Mouse (Mus musculus): ENCODE data around the gene Ormdl3. TPM values are rescaled to one million over a fixed set of nuclear protein-coding genes. Genes with fewer than 3 reads are reported as not detected.

Gene Ormdl3
- total and polyA plus RNA-seq, 3 experiments, result 40.2 to 61.2 (median 40.9) TPM

DNA sequence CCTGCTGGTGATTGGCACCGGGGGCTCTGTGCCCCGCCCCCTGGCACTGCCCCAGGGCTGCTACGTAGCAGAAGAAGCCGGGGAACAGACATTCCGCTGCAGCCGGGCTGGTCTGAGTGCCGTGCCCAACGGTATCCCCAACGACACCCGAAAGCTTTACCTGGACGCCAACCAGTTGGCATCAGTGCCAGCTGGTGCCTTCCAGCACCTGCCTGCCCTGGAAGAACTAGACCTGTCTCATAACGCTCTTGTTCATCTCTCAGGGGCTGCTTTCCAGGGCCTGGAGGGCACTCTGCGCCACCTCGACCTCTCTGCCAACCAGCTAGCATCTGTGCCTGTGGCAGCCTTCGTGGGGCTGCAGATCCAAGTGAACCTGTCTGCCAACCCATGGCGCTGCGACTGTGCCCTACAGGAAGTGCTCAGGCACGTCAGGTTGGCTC lies 11.7 kb upstream of the Ormdl3 start:
- no peak for DNase-seq
- Histone ChIP-seq H3K79me2 (replicated peaks; ENCODE audit: control insufficient read depth, insufficient read depth, low read length) (no peaks in the 10 kb centered on the region), H3K27me3 (ENCODE audit: control insufficient read depth, insufficient read depth, low read length) (no peaks in the 10 kb centered on the region), H3K27ac (no peak overlapping the region), H3K9ac (ENCODE audit: low read depth, low read length) (no peak overlapping the region), H3K36me3 (ENCODE audit: control insufficient read depth, insufficient read depth, low read length) (no peaks in the 10 kb centered on the region), H3K4me3 (no peak overlapping the region), H3K4me1 (ENCODE audit: control insufficient read depth, insufficient read depth, low read length) (no peaks in the 10 kb centered on the region)
- intact Hi-C loops (cut with DNase I), result loop anchor here (5.0 kb wide), 1 partner anchor 257 kb away; no protein-coding TSS in a partner anchor
- TF ChIP-seq CTCF (IDR thresholded peaks at IDR 0.05) (no peak), EP300 (IDR thresholded peaks at IDR 0.05; ENCODE audit: insufficient read depth, low read depth, low read length) (no peak), POLR2A (IDR thresholded peaks at IDR 0.05; ENCODE audit: insufficient read depth, low read depth, low read length) (no peak)
- 42% methylated on average over 18 of the region's 18 CpGs for WGBS

DNA sequence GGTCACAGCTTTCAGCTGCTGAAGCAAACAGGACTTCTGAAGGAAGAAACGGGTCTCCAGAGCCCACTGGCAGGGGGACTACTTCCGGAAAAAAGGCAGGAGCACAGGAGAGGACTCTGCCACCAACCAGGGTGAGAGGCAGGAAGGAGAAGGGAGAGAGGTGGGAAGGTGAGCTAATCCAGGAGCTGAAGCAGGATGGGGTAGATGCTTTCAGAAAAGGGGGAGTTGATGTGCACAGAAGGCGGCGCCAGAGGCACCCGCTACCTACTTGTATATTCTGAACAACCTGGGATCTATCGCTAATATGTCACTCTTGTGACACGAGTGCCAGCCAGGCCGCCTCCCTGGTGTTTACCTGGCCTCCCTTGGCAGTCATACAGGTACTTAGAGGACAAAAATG lies 10.8 kb upstream of the Ormdl3 start, which contains the start of gene Lrrc3c:
Lrrc3c (plus strand) TSS at position 301 of the 400 bp plus-strand sequence.
- no peak for TF ChIP-seq CTCF (IDR thresholded peaks at IDR 0.05)
- TF ChIP-seq POLR2A (IDR thresholded peaks at IDR 0.05; ENCODE audit: insufficient read depth, low read depth, low read length), result no peak
- no peak for TF ChIP-seq EP300 (IDR thresholded peaks at IDR 0.05; ENCODE audit: insufficient read depth, low read depth, low read length)
- Histone ChIP-seq H3K4me1 (ENCODE audit: control insufficient read depth, insufficient read depth, low read length) (no peaks in the 10 kb centered on the region), H3K36me3 (ENCODE audit: control insufficient read depth, insufficient read depth, low read length) (no peaks in the 10 kb centered on the region), H3K27me3 (ENCODE audit: control insufficient read depth, insufficient read depth, low read length) (no peaks in the 10 kb centered on the region), H3K4me3 (no peak within 1 kb of the TSS), H3K79me2 (replicated peaks; ENCODE audit: control insufficient read depth, insufficient read depth, low read length) (no peaks in the 10 kb centered on the region), H3K27ac (no peak within 1 kb of the TSS), H3K9ac (ENCODE audit: low read depth, low read length) (no peak within 1 kb of the TSS)
- no peak for DNase-seq
- intact Hi-C loops (cut with DNase I), result loop anchor here (2.0 to 5.0 kb wide), 2 partner anchors 47 to 256 kb away; partner anchors contain the start of gene Zpbp2
- 81% methylated on average over 8 of the region's 8 CpGs for WGBS

- Histone ChIP-seq H3K27ac (no peak overlapping the region), H3K9ac (ENCODE audit: low read depth, low read length) (no peak overlapping the region), H3K79me2 (replicated peaks; ENCODE audit: control insufficient read depth, insufficient read depth, low read length) (no peaks in the 10 kb centered on the region), H3K4me3 (no peak overlapping the region), H3K27me3 (ENCODE audit: control insufficient read depth, insufficient read depth, low read length) (no peaks in the 10 kb centered on the region), H3K4me1 (ENCODE audit: control insufficient read depth, insufficient read depth, low read length) (no peaks in the 10 kb centered on the region), H3K36me3 (ENCODE audit: control insufficient read depth, insufficient read depth, low read length) (no peaks in the 10 kb centered on the region)
- WGBS, result 25% methylated on average over 6 of the region's 6 CpGs
- TF ChIP-seq EP300 (IDR thresholded peaks at IDR 0.05; ENCODE audit: insufficient read depth, low read depth, low read length) (peak; percentile 67; the same call in 1 of the 2 replicates), CTCF (IDR thresholded peaks at IDR 0.05) (peak; percentile 79), POLR2A (IDR thresholded peaks at IDR 0.05; ENCODE audit: insufficient read depth, low read depth, low read length) (no peak)
- peak in 1 of 2 experiments; percentile 65 for DNase-seq
- intact Hi-C loops (cut with DNase I), result loop anchor here (2.0 to 5.0 kb wide), 2 partner anchors 47 to 255 kb away; partner anchors contain the start of gene Zpbp2
Measured at GRCm38 (mm10) chr11:98597363-98597762, 10.2 kb upstream of the Ormdl3 start.

- Histone ChIP-seq H3K9ac (ENCODE audit: low read depth, low read length) (no peak overlapping the region), H3K4me3 (no peak overlapping the region), H3K79me2 (replicated peaks; ENCODE audit: control insufficient read depth, insufficient read depth, low read length) (no peaks in the 10 kb centered on the region), H3K27me3 (ENCODE audit: control insufficient read depth, insufficient read depth, low read length) (no peaks in the 10 kb centered on the region), H3K27ac (no peak overlapping the region), H3K4me1 (ENCODE audit: control insufficient read depth, insufficient read depth, low read length) (no peaks in the 10 kb centered on the region), H3K36me3 (ENCODE audit: control insufficient read depth, insufficient read depth, low read length) (no peaks in the 10 kb centered on the region)
- no peak for DNase-seq
- intact Hi-C loops (cut with DNase I), result loop anchor here (2.0 to 5.0 kb wide), 2 partner anchors 45 to 254 kb away; partner anchors contain the start of gene Zpbp2
- 68% methylated on average over 3 of the region's 3 CpGs for WGBS
- no peak for TF ChIP-seq POLR2A (IDR thresholded peaks at IDR 0.05; ENCODE audit: insufficient read depth, low read depth, low read length)
- no peak for TF ChIP-seq EP300 (IDR thresholded peaks at IDR 0.05; ENCODE audit: insufficient read depth, low read depth, low read length)
- TF ChIP-seq CTCF (IDR thresholded peaks at IDR 0.05), result no peak
Measured at GRCm38 (mm10) chr11:98595955-98596354, 8.8 kb upstream of the Ormdl3 start.

DNA sequence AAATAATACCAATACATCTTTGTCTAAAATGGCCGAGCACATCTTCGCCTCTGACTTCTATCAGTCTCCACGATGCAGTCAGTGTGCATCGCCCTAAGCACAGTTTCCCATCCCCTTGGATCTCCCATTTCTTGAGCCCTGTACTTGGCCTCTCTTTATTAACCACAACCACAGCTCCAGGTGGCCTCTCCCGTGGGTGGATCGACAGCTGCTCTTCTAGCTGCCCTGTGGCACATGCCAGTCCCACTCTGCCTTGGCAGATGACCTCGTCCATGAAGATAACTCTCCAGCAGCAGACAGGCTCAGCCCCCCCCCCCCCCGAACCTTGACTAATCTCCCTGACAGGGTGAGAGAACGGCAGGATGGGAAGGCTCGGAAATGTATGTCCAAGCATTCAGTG lies 8.3 kb upstream of the Ormdl3 start:
- DNase-seq, result no peak
- Histone ChIP-seq H3K4me3 (no peak overlapping the region), H3K27me3 (ENCODE audit: control insufficient read depth, insufficient read depth, low read length) (no peaks in the 10 kb centered on the region), H3K27ac (no peak overlapping the region), H3K36me3 (ENCODE audit: control insufficient read depth, insufficient read depth, low read length) (no peaks in the 10 kb centered on the region), H3K9ac (ENCODE audit: low read depth, low read length) (no peak overlapping the region), H3K4me1 (ENCODE audit: control insufficient read depth, insufficient read depth, low read length) (no peaks in the 10 kb centered on the region), H3K79me2 (replicated peaks; ENCODE audit: control insufficient read depth, insufficient read depth, low read length) (no peaks in the 10 kb centered on the region)
- no peak for TF ChIP-seq EP300 (IDR thresholded peaks at IDR 0.05; ENCODE audit: insufficient read depth, low read depth, low read length)
- WGBS, result 62% methylated on average over 10 of the region's 10 CpGs
- intact Hi-C loops (cut with DNase I), result loop anchor here (5.0 kb wide), 1 partner anchor 253 kb away; no protein-coding TSS in a partner anchor

- 66% methylated on average over 6 of the region's 6 CpGs for WGBS
- TF ChIP-seq CTCF (IDR thresholded peaks at IDR 0.05) (no peak), POLR2A (IDR thresholded peaks at IDR 0.05; ENCODE audit: insufficient read depth, low read depth, low read length) (no peak), EP300 (IDR thresholded peaks at IDR 0.05; ENCODE audit: insufficient read depth, low read depth, low read length) (no peak)
- no peaks in the 10 kb centered on the region for H3K36me3 ChIP-seq (ENCODE audit: control insufficient read depth, insufficient read depth, low read length)
- no peaks in the 10 kb centered on the region for H3K79me2 ChIP-seq (replicated peaks; ENCODE audit: control insufficient read depth, insufficient read depth, low read length)
- no peak overlapping the region for H3K4me3 ChIP-seq
- H3K27me3 ChIP-seq (ENCODE audit: control insufficient read depth, insufficient read depth, low read length), result no peaks in the 10 kb centered on the region
- no peak for DNase-seq
- no peaks in the 10 kb centered on the region for H3K4me1 ChIP-seq (ENCODE audit: control insufficient read depth, insufficient read depth, low read length)
- intact Hi-C loops (cut with DNase I), result loop anchor here (5.0 kb wide), 1 partner anchor 253 kb away; no protein-coding TSS in a partner anchor
- H3K27ac ChIP-seq, result no peak overlapping the region
- no peak overlapping the region for H3K9ac ChIP-seq (ENCODE audit: low read depth, low read length)
Measured at GRCm38 (mm10) chr11:98595021-98595420, 7.9 kb upstream of the Ormdl3 start.

Measured in heart, adult 2 months (tissue).